Mouse (Mus musculus) left cerebral cortex, postnatal 36 days (tissue): ENCODE measurements around the gene Gpn1. TPM values are rescaled to one million over a fixed set of nuclear protein-coding genes. Genes with fewer than 3 reads are reported as not detected.

Experiments
- DNase-seq, 2 experiments: peaks; one replicate each; pipeline ENCODE4 v3.0.0; 2021 to 2022; ENCODE audit warnings: low spot score in 2 of 2, mixed read lengths in 1 of 2
- intact Hi-C: fragments of 180-260 bp; cut with DNase I; formaldehyde crosslinking; loops from one replicate; pipeline ENCODE4 v1.15.1; 2025
- total RNA-seq, 2 experiments: library from RNA; stranded (reverse); gene quantifications; 2 replicates each; pipeline ENCODE4 v1.2.3; 2021

The Gpn1 gene
- total RNA-seq, 2 experiments from 2014 or later = 24.9 to 27.5 TPM

DNA sequence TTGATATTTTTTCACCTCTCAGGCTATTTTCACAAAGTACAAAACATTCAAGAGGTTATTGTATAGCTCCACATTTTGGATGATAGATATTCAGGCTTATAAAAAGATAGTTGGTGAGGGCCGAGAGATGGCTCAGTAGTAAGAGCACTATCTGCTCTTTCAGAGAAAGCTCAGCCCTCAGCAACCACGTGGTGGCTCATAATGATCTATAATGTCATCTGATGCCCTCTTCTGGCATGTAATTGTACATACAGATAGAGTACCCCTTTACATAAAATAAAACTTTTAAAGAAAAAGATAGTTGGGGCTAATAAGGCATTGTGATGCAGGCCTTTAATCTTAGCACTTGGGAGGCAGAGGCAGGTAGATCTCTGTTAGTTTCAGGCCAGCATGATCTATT is 34.0 kb downstream of the Gpn1 start:
- DNase-seq = no peak
- intact Hi-C loops = no loop called here

DNA sequence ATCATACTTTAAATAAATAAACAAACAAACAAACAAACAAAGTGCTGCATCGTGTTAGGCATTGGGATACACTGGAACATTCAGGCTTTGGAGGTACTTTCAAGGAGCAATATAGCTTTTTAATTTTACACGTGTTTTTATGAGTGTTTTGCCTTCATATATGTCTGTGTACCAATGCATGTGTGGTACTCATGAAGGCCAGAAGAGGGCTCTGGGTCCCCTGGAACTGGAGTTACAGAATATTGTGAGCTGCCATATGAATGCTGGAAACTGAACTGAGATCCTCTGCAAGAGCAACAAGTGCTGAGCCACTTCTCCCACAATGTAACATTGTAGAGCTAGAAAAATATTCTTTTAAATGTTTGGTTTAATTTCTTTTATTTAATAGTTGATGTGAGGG is 40.7 kb downstream of the Gpn1 start:
- intact Hi-C loops = no loop called here
- no peak for DNase-seq

DNA sequence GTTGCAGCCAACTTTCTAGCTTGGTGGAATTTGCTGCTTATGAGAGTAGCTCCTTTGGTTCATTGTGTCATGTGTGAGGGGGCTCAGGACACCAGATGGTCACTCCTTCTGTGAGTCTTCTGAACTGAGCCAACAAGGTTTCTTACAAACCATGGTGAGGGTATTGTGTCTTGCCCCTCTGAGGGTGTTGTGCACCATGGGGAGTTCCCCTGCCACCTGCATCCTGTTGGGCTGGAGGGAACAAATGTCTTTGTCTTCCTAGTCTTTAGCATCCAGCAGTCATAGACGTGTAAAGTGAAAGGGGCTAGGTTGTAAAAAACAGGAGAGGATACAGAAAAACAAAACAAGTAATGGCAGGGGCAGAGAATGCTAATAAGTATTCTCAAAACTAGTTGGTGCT is 64.9 kb downstream of the Gpn1 start:
- DNase-seq = no peak
- intact Hi-C loops = no loop called here

DNA sequence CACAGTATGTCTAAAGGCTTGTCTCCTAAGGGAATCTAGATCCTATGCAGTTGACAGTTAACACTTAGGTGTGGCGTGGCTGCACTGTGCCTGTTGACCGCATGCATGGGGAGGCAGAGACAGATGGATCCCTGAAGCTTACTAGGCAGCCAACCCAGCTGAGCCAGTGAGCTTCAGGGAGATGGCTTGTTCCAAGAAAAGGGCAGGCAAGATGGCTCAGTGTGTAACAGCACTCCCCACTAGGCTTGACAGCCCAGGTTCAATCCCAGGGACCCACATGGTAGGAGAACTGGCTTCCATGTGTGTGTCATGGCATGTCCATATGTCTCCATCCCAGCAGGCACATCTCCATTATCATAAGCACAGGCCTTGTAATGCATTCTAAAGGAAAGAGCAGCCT is 65.8 kb downstream of the Gpn1 start:
- intact Hi-C loops = loop anchor here (5.0 to 10.0 kb wide), 2 partner anchors 37 to 744 kb away; partner anchors contain the start of gene Mrpl33

DNA sequence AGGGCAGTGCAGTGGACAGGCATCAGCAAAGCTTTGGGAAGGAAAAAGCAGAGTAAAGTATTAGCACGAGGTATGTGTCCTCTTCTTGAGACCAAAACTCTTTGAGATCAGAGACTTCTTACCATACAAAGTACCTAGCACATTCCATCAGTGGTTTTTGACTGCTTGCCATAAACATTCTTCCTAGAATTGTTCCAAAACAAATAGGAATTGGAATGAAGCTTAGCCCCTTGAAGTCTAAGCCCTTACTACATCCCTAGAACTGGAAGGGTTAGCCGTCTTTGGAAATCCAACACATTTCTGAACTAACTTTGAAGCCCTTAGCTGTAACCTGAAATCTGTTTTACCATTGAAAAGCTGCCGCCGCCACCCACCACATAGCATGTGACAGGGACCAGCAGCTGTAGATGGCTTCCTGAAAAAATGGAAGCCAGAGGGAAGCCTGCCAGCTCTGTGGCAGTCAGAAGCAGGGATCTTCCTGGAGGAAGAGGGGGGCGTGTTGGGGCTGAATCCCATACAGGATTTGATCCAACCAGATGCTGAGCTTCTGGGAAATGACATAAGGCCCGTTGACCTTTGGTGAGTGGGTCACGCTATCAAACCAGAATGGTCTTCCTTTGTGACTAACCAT is 67.6 kb downstream of the Gpn1 start:
- peak; percentile 64 to 71 for DNase-seq
- intact Hi-C loops = loop anchor here (2.0 to 10.0 kb wide), 4 partner anchors 35 to 743 kb away; partner anchors contain the start of gene Mrpl33

More for the DNA sequence above, 65.8 kb downstream of the Gpn1 start:
- no peak for DNase-seq

Other genes with a start within 250 kb of the Gpn1 start
- gene Krtcap3, start 243.1 kb upstream of the Gpn1 start, total RNA-seq = 1 to 10 TPM; 2.2 to 4.0 TPM
- gene Ift172, start 203.6 kb upstream of the Gpn1 start, total RNA-seq = 100 to 1,000 TPM in 1 of 2 experiments, 10 to 100 TPM in 1; 78.3 to 102 TPM
- 100 to 1,000 TPM; 147 to 162 TPM for gene Fndc4, start 198.7 kb upstream of the Gpn1 start, total RNA-seq
- gene Gckr, start 197.3 kb upstream of the Gpn1 start, total RNA-seq = under 1 TPM in 1 of 2 experiments, not detected in 1; 0.25 TPM
- gene Zfp512, start 42.3 kb upstream of the Gpn1 start, total RNA-seq = 10 to 100 TPM; 45.2 to 49.6 TPM
- under 1 TPM in 1 of 2 experiments, not detected in 1; 0.20 TPM for gene 4930548H24Rik, start 9.0 kb upstream of the Gpn1 start, total RNA-seq
- 10 to 100 TPM; 47.6 to 55.1 TPM for gene Slc4a1ap, start 32.3 kb downstream of the Gpn1 start, total RNA-seq
- gene Supt7l, start 33.1 kb downstream of the Gpn1 start, total RNA-seq = 10 to 100 TPM; 17.7 to 17.9 TPM
- gene Mrpl33, start 102.2 kb downstream of the Gpn1 start, total RNA-seq = 10 to 100 TPM; 82.6 to 94.8 TPM
- 1 to 10 TPM; 3.0 to 3.4 TPM for gene Rbks, start 202.9 kb downstream of the Gpn1 start, total RNA-seq
- gene Babam2, start 202.9 kb downstream of the Gpn1 start, total RNA-seq = 10 to 100 TPM; 37.5 to 48.5 TPM